Mouse (Mus musculus) midbrain, embryonic 16.5 days (tissue): ENCODE results near the gene Scand1. TPM values are rescaled to one million over a fixed set of nuclear protein-coding genes. Genes with fewer than 3 reads are reported as not detected.
A peak's percentile ranks its signal among the peaks of the same experiment; 100 is the strongest.

Experiments
- ATAC-seq: fragments of 200-750 bp; cut with Nextera tagmentation; 2 replicates; pipeline ENCODE4 v1.8.0; 2017; ENCODE audit warnings: moderate TSS enrichment
- H3K27ac ChIP-seq: fragments of 300-500 bp; sonication (generic); 2 replicates; pipeline ENCODE4 v1.5.1; 2014; ENCODE audit warnings: mild to moderate bottlenecking, low read length, mixed read lengths
- H3K27me3 ChIP-seq: fragments of 300-500 bp; sonication (generic); 2 replicates; pipeline ENCODE4 v1.6.1; 2014; ENCODE audit warnings: low read depth, low read length, mixed read lengths; ENCODE audit not compliant: control insufficient read depth, insufficient read depth
- H3K36me3 ChIP-seq: fragments of 300-500 bp; sonication (generic); 2 replicates; pipeline ENCODE4 v1.6.1; 2014; ENCODE audit warnings: mild to moderate bottlenecking, low read length, moderate library complexity, mixed read lengths; ENCODE audit not compliant: control insufficient read depth, insufficient read depth
- H3K4me1 ChIP-seq: fragments of 300-500 bp; sonication (generic); 2 replicates; pipeline ENCODE4 v1.6.1; 2014; ENCODE audit warnings: mild to moderate bottlenecking, low read length, mixed read lengths; ENCODE audit not compliant: control insufficient read depth, insufficient read depth
- H3K4me2 ChIP-seq: fragments of 300-500 bp; sonication (generic); 2 replicates; pipeline ENCODE4 v1.6.1; 2014; ENCODE audit warnings: mild to moderate bottlenecking, low read length, mixed read lengths
- H3K4me3 ChIP-seq: fragments of 300-500 bp; sonication (generic); 2 replicates; pipeline ENCODE4 v1.5.1; 2014; ENCODE audit warnings: low read depth, mild to moderate bottlenecking, low read length, moderate library complexity, mixed read lengths
- H3K9ac ChIP-seq: fragments of 300-500 bp; sonication (generic); 2 replicates; pipeline ENCODE4 v1.6.1; 2014; ENCODE audit warnings: low read depth, low read length, mixed read lengths
- H3K9me3 ChIP-seq: fragments of 300-500 bp; sonication (generic); replicated peaks from 2 replicates; pipeline ENCODE4 v1.6.1; 2014; ENCODE audit warnings: mild to moderate bottlenecking, low read length, mixed read lengths; ENCODE audit not compliant: control insufficient read depth, poor library complexity, severe bottlenecking
- WGBS: fragments of 180-500 bp; shearing (Covaris S2); extraction: QIAGEN DNeasy Blood & Tissue Kit; methylation state at CpG from one replicate; pipeline ENCODE4 v1.1.7; 2014; 5-methylcytosine and 5-hydroxymethylcytosine counted together
- microRNA-seq: library from miRNA; unstranded; fragments of <30 nt; microRNA quantifications from one replicate; pipeline ENCODE4, GENCODE M21; 2017
- polyA plus RNA-seq: library from polyadenylated mRNA; unstranded; fragments of >200 nt; fragmentation: Nextera tagmentation; extraction: Ambion mirVana; gene quantifications from 2 replicates; pipeline ENCODE4 v1.2.1, GENCODE M21; 2015

The Scand1 gene
- polyA plus RNA-seq, 1 experiment from 2014 or later = 82.1 TPM

DNA sequence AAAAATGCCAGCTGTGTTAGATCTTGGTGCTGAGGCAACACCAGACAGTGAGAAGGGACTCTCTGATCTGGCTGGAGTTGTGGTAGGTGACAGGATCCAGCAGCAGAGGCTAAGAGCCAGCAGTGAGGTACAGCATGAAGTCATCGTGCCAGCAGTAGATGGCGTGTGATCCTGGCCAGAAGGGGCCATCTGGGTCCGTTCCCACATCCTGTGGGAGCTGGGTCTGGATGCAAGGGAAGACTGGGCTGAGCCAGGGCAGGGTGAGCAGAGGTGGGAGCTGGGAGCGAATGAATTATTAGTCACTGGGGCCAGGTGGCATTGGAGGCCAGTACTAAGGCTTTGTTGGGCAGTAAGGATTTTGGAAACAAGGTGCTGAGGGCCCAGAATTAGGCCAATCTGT is 31.3 kb downstream of the Scand1 start:
- H3K9me3 ChIP-seq = no peaks in the 10 kb centered on the region
- peaks cover 5% of the 10 kb centered on the region for H3K36me3 ChIP-seq
- no peak overlapping the region for H3K27ac ChIP-seq
- no peak overlapping the region for H3K9ac ChIP-seq
- WGBS = 82% methylated on average over 4 of the region's 4 CpGs
- ATAC-seq = no peak
- no peak overlapping the region for H3K4me2 ChIP-seq
- H3K4me3 ChIP-seq = no peak overlapping the region
- 0 out of 2 replicates have a peak, but pooled peaks cover 2% of the 10 kb centered on the region for H3K4me1 ChIP-seq
- H3K27me3 ChIP-seq = no peaks in the 10 kb centered on the region

DNA sequence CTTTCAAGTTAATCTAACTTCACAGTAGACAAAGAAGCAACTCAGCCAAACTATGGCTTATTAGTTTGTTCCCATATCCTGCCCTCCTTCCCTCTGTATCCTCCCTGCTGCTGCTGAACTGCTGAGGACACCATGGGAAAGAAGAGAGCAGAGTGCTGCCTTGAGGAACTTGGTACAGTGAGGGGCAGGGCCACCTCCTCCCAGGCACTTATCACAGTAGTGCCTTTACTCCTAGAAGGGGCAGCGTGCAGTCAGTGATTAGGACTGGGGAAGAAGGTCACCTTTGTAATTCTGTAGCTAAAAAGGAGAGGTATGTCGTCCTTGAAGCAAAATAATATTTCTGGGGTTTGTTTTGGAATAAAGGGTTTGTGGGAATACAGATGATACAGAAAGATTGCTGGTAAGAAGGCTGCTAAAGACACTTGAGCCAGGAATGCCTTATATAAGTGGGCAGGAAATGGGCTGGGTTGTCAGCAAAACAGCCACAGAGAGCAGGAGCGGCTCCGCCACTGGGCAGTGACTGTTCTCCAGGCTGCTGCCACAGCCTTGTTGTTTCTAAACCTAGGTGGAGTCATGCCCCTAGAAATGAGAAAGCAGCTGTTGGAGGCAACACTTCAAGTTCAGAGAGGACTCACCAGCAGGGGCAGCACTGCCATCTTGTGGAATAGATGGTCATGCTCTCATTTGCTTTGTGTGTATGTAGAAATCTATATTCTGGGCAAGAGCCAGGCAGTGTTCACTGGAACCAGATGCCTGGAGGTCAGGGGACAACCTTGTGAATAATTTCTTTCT is 34.1 kb downstream of the Scand1 start:
- Histone ChIP-seq H3K9ac (no peak overlapping the region), H3K27ac (peak overlapping the region; percentile 49), H3K4me3 (no peak overlapping the region), H3K27me3 (no peaks in the 10 kb centered on the region), H3K36me3 (peaks cover 5% of the 10 kb centered on the region), H3K9me3 (no peaks in the 10 kb centered on the region), H3K4me1 (0 out of 2 replicates have a peak, but pooled peaks cover 2% of the 10 kb centered on the region), H3K4me2 (no peak overlapping the region)
- WGBS = 62% methylated on average over 4 of the region's 4 CpGs
- ATAC-seq = peak; percentile 67

DNA sequence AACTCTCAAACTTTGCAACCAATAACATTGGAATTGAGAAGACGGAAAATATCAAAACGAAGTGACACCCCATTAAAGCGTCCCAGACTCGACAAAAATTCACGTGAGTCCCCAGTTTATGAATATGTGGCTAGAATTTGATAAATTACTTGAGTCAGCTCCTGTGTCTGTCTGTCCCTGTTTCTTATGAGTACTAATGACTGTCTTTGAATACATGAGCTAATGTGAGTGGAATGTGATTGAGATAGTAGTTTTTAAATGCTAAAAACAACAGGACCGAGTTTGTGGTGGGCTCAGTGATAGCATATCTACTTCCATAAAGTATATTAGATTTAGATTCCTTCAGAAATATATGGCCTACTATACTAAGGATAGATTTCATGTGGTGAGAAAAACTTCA is 40.0 kb downstream of the Scand1 start:
- H3K27ac ChIP-seq = no peak overlapping the region
- H3K9me3 ChIP-seq = no peaks in the 10 kb centered on the region
- H3K4me1 ChIP-seq = no peaks in the 10 kb centered on the region
- H3K27me3 ChIP-seq = no peaks in the 10 kb centered on the region
- H3K9ac ChIP-seq = no peak overlapping the region
- no peak overlapping the region for H3K4me3 ChIP-seq
- no peaks in the 10 kb centered on the region; the same call in 1 of the 2 replicates for H3K36me3 ChIP-seq
- WGBS = 97% methylated on average over 6 of the region's 6 CpGs
- ATAC-seq = no peak
- no peak overlapping the region for H3K4me2 ChIP-seq

DNA sequence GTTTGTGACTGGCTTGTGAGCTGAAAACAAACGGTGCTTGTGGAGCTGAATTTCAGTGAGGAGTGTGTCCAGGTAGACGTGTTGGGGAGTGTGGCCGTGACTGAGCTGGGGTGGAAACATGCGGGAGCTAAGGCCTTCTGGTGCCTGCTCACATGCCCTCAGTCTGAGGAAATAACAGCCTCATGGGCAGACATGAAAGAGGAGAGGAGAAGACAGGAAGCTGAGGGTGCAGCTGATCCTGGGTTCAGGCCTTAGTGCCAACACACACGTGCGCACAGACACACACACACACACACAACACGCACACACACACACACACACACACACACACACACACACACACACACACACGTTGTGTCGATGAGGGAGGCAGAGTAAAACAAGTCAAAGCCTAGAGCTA is 44.9 kb downstream of the Scand1 start:
- Histone ChIP-seq H3K4me2 (no peak overlapping the region), H3K4me1 (no peaks in the 10 kb centered on the region), H3K9me3 (no peaks in the 10 kb centered on the region), H3K36me3 (no peaks in the 10 kb centered on the region), H3K9ac (no peak overlapping the region), H3K27ac (no peak overlapping the region), H3K27me3 (no peaks in the 10 kb centered on the region), H3K4me3 (no peak overlapping the region)
- ATAC-seq = no peak
- WGBS = 97% methylated on average over 9 of the region's 9 CpGs

DNA sequence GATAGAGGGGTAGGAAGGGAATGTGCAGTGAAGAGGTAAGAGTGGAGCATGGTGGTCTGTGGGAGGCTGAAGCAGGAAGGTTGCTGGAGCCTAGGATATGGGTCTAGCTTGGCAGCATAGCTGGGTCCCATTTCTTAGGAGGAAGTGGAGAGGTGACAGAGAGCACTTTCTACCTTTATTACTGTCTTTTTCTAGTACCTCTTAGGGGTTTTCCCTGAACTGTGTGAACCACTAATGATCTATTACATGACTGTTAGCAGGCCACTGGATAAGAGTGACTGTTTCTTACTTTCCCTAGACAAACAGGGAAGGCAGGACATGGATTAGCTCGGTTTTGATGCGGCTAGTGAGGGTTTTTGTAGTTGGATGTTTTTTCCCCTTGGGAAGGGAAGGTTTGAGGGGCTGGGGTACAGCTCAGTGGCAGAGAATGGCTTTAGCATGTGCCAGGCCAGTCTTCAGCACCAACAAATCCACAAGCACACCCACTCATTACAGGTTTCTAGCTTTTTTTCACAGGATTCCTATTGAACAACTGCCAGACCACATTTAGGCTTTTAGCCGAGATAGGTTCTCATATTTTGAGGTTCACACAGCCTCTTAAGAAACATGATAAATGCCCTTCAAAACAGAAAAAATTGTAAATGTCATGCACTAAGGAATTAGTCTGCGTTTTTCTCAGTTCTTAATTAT is 49.2 kb downstream of the Scand1 start:
- no peak overlapping the region for H3K4me2 ChIP-seq
- no peak for ATAC-seq
- H3K9me3 ChIP-seq = no peaks in the 10 kb centered on the region
- H3K36me3 ChIP-seq = peaks cover 7% of the 10 kb centered on the region; the same call in 1 of the 2 replicates
- WGBS = 87% methylated on average over 4 of the region's 4 CpGs
- no peak overlapping the region for H3K4me3 ChIP-seq
- no peak overlapping the region for H3K9ac ChIP-seq
- no peak overlapping the region for H3K27ac ChIP-seq
- H3K27me3 ChIP-seq = no peaks in the 10 kb centered on the region
- no peaks in the 10 kb centered on the region for H3K4me1 ChIP-seq

Small RNA genes lying within 50 kb of the gene (microRNA-seq; reads per million reads assigned to microRNA genes)
- not detected for gene Gm22759

Other genes with a start within 250 kb of the Scand1 start
- 7.2 and 7.8 TPM in 2 replicates for gene Spag4, start 247.5 kb downstream of the Scand1 start, polyA plus RNA-seq
- gene Cpne1, start 200.7 kb downstream of the Scand1 start, polyA plus RNA-seq = 23.2 and 25.8 TPM in 2 replicates
- 26.2 and 30.1 TPM in 2 replicates for gene Rbm12, start 200.7 kb downstream of the Scand1 start, polyA plus RNA-seq
- gene Gm28036, start 185.6 kb downstream of the Scand1 start, polyA plus RNA-seq = 21.8 and 22.3 TPM in 2 replicates
- 381 and 383 TPM in 2 replicates for gene Romo1, start 168.7 kb downstream of the Scand1 start, polyA plus RNA-seq
- 35.3 and 37.6 TPM in 2 replicates for gene Nfs1, start 168.5 kb downstream of the Scand1 start, polyA plus RNA-seq
- 406 and 441 TPM in 2 replicates for gene Rbm39, start 132.5 kb downstream of the Scand1 start, polyA plus RNA-seq
- gene Phf20, start 116.2 kb downstream of the Scand1 start, polyA plus RNA-seq = 132 and 136 TPM in 2 replicates
- gene Cnbd2, start 405 bp downstream of the Scand1 start, polyA plus RNA-seq = 5.9 and 7.0 TPM in 2 replicates
- gene Epb41l1, start 108.2 kb upstream of the Scand1 start, polyA plus RNA-seq = 18.5 and 19.4 TPM in 2 replicates
- gene Aar2, start 234.9 kb upstream of the Scand1 start, polyA plus RNA-seq = 46.7 and 48.2 TPM in 2 replicates